In the genomic region with DNA sequence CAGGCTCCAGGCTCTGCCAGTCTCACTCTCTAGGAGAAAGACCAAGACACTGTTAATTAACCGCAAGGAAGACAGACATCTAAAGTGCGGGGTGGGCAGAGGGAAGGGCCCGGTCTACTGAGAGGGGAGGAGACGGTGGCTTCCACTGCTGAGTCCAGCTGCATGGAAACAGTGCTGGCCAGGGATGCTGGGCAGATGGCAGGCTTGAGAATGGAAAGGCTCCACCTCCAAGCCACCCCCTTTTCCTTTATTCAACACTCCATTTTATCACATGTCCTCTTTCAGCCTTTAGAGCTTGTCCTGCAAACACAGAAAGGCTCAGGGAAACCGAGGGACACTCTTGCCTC, we compare ENCODE assay signal across 12 mouse cellular contexts.
DNase-seq lines count a peak whose midpoint lies in the region; ATAC-seq and TF ChIP-seq lines count a peak whose summit lies in the region.
"Had no signal": no experiment of that assay in that cellular context is flagged by ENCODE, and none has a peak within 500 bp of the region (broad histone marks: within the 10 kb centered on the region; RNA-seq: fewer than 3 reads in every experiment).

No protein-coding gene starts in this region.

- no peak for TF ChIP-seq CTCF in brain, embryonic 14.5 days (IDR thresholded peaks at IDR 0.05; ENCODE audit: borderline replicate concordance, extremely low read depth, insufficient read depth, insufficient read length)
- no peak for TF ChIP-seq CTCF in forebrain, postnatal 0 days (IDR thresholded peaks at IDR 0.05; ENCODE audit: low read depth)

- no peak for TF ChIP-seq POLR2A in brain, embryonic 14.5 days (IDR thresholded peaks at IDR 0.05; ENCODE audit: borderline replicate concordance, extremely low read depth, insufficient read depth, insufficient read length, poor library complexity, severe bottlenecking)

- H3K9ac ChIP-seq in forebrain, postnatal 0 days = 0 out of 2 replicates have a peak overlapping the region, but pooled peaks have one; percentile 1
- H3K9ac ChIP-seq in midbrain, embryonic 16.5 days (ENCODE audit: low read depth, low read length) = no peak overlapping the region
- H3K9ac ChIP-seq: embryonic facial prominence, embryonic 15.5 days; limb, embryonic 12.5 days; stomach, embryonic 15.5 days had no signal

- peak; percentile 65; the same call in 1 of the 2 replicates for ATAC-seq in frontal cortex, adult (ENCODE audit: low TSS enrichment)
- ATAC-seq in forebrain, postnatal 0 days = peak; percentile 88
- peak; percentile 53; the same call in 1 of the 2 replicates for ATAC-seq in midbrain, embryonic 16.5 days

- H3K4me2 ChIP-seq in forebrain, postnatal 0 days (ENCODE audit: low read depth) = no peak overlapping the region
- no peak overlapping the region for H3K4me2 ChIP-seq in midbrain, embryonic 16.5 days (ENCODE audit: low read length)
- H3K4me2 ChIP-seq: embryonic facial prominence, embryonic 15.5 days; limb, embryonic 12.5 days; stomach, embryonic 15.5 days had no signal

- DNase-seq in frontal cortex, postnatal 25 days (ENCODE audit: low spot score in 2 of 2) = no peak
- peak; percentile 89 for DNase-seq in brain, embryonic 14.5 days (ENCODE audit: low read depth)
- DNase-seq in forebrain, postnatal 0 days = peak; percentile 66
- DNase-seq in kidney, adult 18-20 months = no peak
- no peak for DNase-seq in heart, postnatal 25 days (ENCODE audit: low spot score)
- DNase-seq in ovary, postnatal 10 days (ENCODE audit: low spot score) = no peak
- DNase-seq: kidney, adult 11 months had no signal

- intact Hi-C loops in heart, postnatal 25 days (cut with DNase I) = no loop called here

- peaks cover 6% of the 10 kb centered on the region for H3K4me1 ChIP-seq in forebrain, postnatal 0 days (ENCODE audit: insufficient read depth)
- peaks cover 13% of the 10 kb centered on the region for H3K4me1 ChIP-seq in midbrain, embryonic 16.5 days (ENCODE audit: control insufficient read depth, insufficient read depth, low read length)

- H3K36me3 ChIP-seq in forebrain, postnatal 0 days (ENCODE audit: insufficient read depth) = no peaks in the 10 kb centered on the region
- no peaks in the 10 kb centered on the region for H3K36me3 ChIP-seq in midbrain, embryonic 16.5 days (ENCODE audit: control insufficient read depth, insufficient read depth, low read length)
- H3K36me3 ChIP-seq: embryonic facial prominence, embryonic 15.5 days; limb, embryonic 12.5 days; stomach, embryonic 15.5 days had no signal

- no peak overlapping the region for H3K4me3 ChIP-seq in forebrain, postnatal 0 days (ENCODE audit: low read depth, low read length)
- H3K4me3 ChIP-seq in midbrain, embryonic 16.5 days (ENCODE audit: low read depth, low read length) = no peak overlapping the region
- H3K4me3 ChIP-seq: embryonic facial prominence, embryonic 15.5 days; limb, embryonic 12.5 days; stomach, embryonic 15.5 days had no signal

- peak overlapping the region; percentile 59 for H3K27ac ChIP-seq in forebrain, postnatal 0 days (ENCODE audit: low read depth, low read length)
- H3K27ac ChIP-seq in midbrain, embryonic 16.5 days (ENCODE audit: low read length) = peak overlapping the region; percentile 55
- H3K27ac ChIP-seq: embryonic facial prominence, embryonic 15.5 days; limb, embryonic 12.5 days; stomach, embryonic 15.5 days had no signal

- H3K27me3 ChIP-seq in forebrain, postnatal 0 days (ENCODE audit: insufficient read depth, low read length) = no peaks in the 10 kb centered on the region
- H3K27me3 ChIP-seq in midbrain, embryonic 16.5 days (ENCODE audit: control insufficient read depth, insufficient read depth, low read depth, low read length) = no peaks in the 10 kb centered on the region; the same call in 1 of the 2 replicates

- 12% methylated on average over 5 of the region's 5 CpGs for WGBS in forebrain, postnatal 0 days
- 15% methylated on average over 5 of the region's 5 CpGs for WGBS in midbrain, embryonic 16.5 days

- no peaks in the 10 kb centered on the region for H3K9me3 ChIP-seq in forebrain, postnatal 0 days (ENCODE audit: low read length)
- H3K9me3 ChIP-seq in midbrain, embryonic 16.5 days (replicated peaks; ENCODE audit: control insufficient read depth, low read length, poor library complexity, severe bottlenecking) = no peaks in the 10 kb centered on the region
- H3K9me3 ChIP-seq: embryonic facial prominence, embryonic 15.5 days; limb, embryonic 12.5 days; stomach, embryonic 15.5 days had no signal

Comparison
In these comparisons a context has a peak if more than half of its experiments do, and no peak if none do; other contexts are left out.
1. DNase-seq: peak in brain, embryonic 14.5 days (single experiment) and forebrain, postnatal 0 days (single experiment); none in frontal cortex, postnatal 25 days (0 of 2), kidney, adult 18-20 months (single experiment), heart, postnatal 25 days (single experiment) and ovary, postnatal 10 days (single experiment).
2. Peak in every context shown above with its lines, with median percentiles within 50 percentile points of each other: ATAC-seq.